Mouse (Mus musculus) erythroid progenitor cell, adult 5-6 weeks (primary cell): ENCODE measurements around the gene Cyp2b10. TPM values are rescaled to one million over a fixed set of nuclear protein-coding genes. Genes with fewer than 3 reads are reported as not detected.
"Not testable (repeated sequence)": the region's sequence is repeated elsewhere in the genome, so short reads cannot be mapped to it uniquely, and the experiment has no call there.

ENCODE experiments used
- ATAC-seq: replicated peaks from 2 replicates; pipeline ENCODE4 v1.8.0; 2016; ENCODE audit warnings: moderate number of reproducible peaks, mild to moderate bottlenecking, moderate TSS enrichment, inconsistent platforms; ENCODE audit not compliant: poor library complexity, low FRiP score, severe bottlenecking
- total RNA-seq, 2 experiments: library from RNA; stranded (forward) in 1 of 2; stranded (reverse) in 1 of 2; fragments of 150-400 nt in 1 of 2; fragments of 186-747, 209-891 nt in 1 of 2; gene quantifications; 2 replicates each; pipeline versions ENCODE4 v1.2.3 to v1.2.4; 2015 to 2017; ENCODE audit warnings: low replicate concordance in 2 of 2

Cyp2b10 gene
- total RNA-seq, 2 experiments from 2014 or later = not detected

DNA sequence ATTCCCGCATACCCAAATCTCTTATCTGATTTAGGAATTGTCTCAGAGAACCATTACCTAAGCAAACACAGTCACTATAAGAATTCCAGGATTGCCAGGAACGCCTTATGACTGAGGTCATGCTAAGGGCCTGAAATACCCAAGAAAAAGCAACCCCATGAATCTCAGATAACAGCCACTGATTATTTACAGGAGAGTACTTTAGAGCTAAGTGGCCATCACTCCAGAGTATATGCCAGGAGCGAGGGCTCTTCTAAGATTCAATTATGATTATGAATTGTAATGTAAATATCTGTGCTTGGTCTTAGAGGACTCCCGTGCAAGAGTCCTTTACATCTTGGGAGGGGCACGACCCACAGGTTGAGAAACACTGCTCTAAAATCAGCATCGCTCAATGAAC is 10.0 kb downstream of the Cyp2b10 start:
- ATAC-seq = no peak

DNA sequence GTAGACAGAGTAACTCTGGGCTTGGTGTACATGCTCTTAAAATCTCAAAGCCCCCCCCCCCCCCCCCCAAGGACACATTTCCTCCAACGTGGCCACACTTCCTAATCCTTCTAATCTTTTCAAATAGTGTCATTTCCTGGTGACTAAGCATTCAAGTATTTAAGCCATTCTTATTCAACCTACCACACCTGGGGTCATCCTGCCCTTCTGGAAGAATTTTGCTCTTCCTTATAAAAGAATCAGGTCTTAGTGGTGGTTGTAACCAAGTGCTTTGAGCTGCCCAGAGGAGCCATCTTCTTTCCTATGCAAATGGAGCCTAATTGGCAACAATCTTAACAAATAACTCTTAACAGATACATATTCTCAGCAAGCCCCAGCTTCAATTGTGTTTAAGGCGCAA is 12.6 kb downstream of the Cyp2b10 start:
- ATAC-seq = no peak

DNA sequence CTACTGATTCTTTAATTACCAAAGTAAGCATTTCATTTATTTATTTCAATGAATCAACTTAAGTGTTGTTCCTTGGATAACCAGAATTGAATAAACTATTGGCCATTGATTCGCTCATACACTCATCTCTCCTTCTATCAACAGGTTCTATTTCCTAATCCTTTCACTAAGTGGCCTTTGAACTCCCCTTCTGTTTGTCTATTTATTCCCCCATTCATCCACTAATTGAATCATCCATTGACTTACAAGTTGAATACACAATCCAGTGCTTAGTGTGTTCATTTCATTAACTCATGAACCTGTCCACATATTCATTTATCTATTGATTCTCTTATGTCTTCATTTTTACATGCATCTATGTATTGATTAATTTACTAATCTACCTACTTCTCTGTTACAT is 18.7 kb downstream of the Cyp2b10 start:
- no peak for ATAC-seq

DNA sequence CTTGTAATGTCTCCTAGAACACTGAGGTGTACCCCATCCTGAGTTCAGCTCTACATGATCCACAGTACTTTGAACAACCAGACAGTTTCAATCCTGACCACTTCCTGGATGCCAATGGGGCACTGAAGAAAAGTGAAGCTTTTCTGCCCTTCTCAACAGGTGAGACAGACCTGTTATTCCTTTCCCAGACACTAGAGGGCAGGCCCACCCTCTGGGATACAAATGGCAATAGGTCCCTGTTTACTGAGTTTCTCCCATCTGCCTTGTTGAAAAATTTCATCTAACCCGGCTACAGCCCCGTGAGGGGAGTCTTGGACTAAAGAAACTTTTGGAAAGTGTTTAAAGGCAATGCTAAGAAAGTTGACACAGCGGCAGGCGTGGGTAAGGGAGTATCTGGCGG is 19.9 kb downstream of the Cyp2b10 start:
- not testable (repeated sequence) for ATAC-seq

DNA sequence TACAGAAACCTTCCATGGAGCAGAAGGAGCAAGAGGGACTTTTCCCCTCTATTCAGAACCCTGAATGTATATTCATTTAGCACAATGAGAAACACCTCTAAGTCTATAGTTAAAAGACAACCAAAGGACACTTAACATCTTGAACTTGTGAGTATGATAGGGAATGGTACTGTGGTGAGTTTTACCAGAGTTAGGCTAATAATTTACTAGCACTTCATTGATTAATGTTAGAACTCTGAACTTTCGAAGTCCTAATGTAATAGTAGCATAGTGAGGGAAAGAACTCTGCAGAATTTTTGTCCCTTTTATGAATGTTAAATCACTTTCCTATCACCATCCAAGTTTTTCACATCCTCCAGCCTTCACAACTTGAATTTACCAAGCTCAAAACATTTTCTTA is 22.0 kb downstream of the Cyp2b10 start:
- ATAC-seq = no peak

DNA sequence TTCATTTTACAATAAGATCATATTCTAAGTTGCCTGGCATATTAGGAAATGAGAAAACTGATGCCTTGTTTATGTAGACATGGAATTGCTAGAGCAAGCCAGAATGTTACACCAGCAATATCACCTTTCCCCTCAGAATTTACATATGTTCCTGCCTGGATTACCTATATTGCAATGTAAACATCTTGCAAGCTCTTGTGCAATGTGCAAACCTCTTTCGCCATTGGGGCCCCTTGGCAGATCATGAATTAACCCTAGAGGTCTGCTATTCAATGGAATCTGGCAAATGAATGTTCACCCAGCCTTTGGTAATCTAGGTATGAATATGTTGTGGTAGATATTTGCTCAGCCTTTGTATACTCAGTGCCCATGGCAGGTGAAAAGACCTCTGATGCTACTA is 47.9 kb downstream of the Cyp2b10 start:
- ATAC-seq = no peak

Other genes with a start within 250 kb of the Cyp2b10 start
- gene Bckdha, start 238.6 kb upstream of the Cyp2b10 start, total RNA-seq (2015; ENCODE audit: low replicate concordance) = 6.7 and 10.5 TPM in 2 replicates
- 3.2 and 11.4 TPM in 2 replicates for gene Bckdha, start 238.6 kb upstream of the Cyp2b10 start, total RNA-seq (2017; ENCODE audit: low replicate concordance)
- gene Exosc5, start 238.5 kb upstream of the Cyp2b10 start, total RNA-seq (2015; ENCODE audit: low replicate concordance) = 16.2 and 23.1 TPM in 2 replicates
- 4.9 and 11.7 TPM in 2 replicates for gene Exosc5, start 238.5 kb upstream of the Cyp2b10 start, total RNA-seq (2017; ENCODE audit: low replicate concordance)
- gene Tmem91, start 222.5 kb upstream of the Cyp2b10 start, total RNA-seq (2015; ENCODE audit: low replicate concordance) = not detected in 2 replicates
- 4.2 TPM in 1 of 2 replicates, not detected in the other for gene Tmem91, start 222.5 kb upstream of the Cyp2b10 start, total RNA-seq (2017; ENCODE audit: low replicate concordance)
- 8.4 and 8.6 TPM in 2 replicates for gene B9d2, start 216.8 kb upstream of the Cyp2b10 start, total RNA-seq (2015; ENCODE audit: low replicate concordance)
- 2.1 and 10.1 TPM in 2 replicates for gene B9d2, start 216.8 kb upstream of the Cyp2b10 start, total RNA-seq (2017; ENCODE audit: low replicate concordance)
- gene Tgfb1, start 210.6 kb upstream of the Cyp2b10 start, total RNA-seq (2015; ENCODE audit: low replicate concordance) = 72.4 and 95.2 TPM in 2 replicates
- 15.0 and 19.8 TPM in 2 replicates for gene Tgfb1, start 210.6 kb upstream of the Cyp2b10 start, total RNA-seq (2017; ENCODE audit: low replicate concordance)
- gene Ccdc97, start 178.5 kb upstream of the Cyp2b10 start, total RNA-seq (2015; ENCODE audit: low replicate concordance) = 28.1 and 29.9 TPM in 2 replicates
- 13.9 and 34.8 TPM in 2 replicates for gene Ccdc97, start 178.5 kb upstream of the Cyp2b10 start, total RNA-seq (2017; ENCODE audit: low replicate concordance)
- gene Hnrnpul1, start 142.9 kb upstream of the Cyp2b10 start, total RNA-seq (2015; ENCODE audit: low replicate concordance) = 186 and 195 TPM in 2 replicates
- 179 and 256 TPM in 2 replicates for gene Hnrnpul1, start 142.9 kb upstream of the Cyp2b10 start, total RNA-seq (2017; ENCODE audit: low replicate concordance)
- 51.9 and 61.6 TPM in 2 replicates for gene Axl, start 108.9 kb upstream of the Cyp2b10 start, total RNA-seq (2015; ENCODE audit: low replicate concordance)
- 27.2 and 58.7 TPM in 2 replicates for gene Axl, start 108.9 kb upstream of the Cyp2b10 start, total RNA-seq (2017; ENCODE audit: low replicate concordance)
- not detected in 2 replicates for gene Cyp2s1, start 80.7 kb upstream of the Cyp2b10 start, total RNA-seq (2015; ENCODE audit: low replicate concordance)
- gene Cyp2s1, start 80.7 kb upstream of the Cyp2b10 start, total RNA-seq (2017; ENCODE audit: low replicate concordance) = not detected in 2 replicates
- gene Cyp2b13, start 163.9 kb downstream of the Cyp2b10 start, total RNA-seq (2015; ENCODE audit: low replicate concordance) = not detected in 2 replicates
- gene Cyp2b13, start 163.9 kb downstream of the Cyp2b10 start, total RNA-seq (2017; ENCODE audit: low replicate concordance) = not detected in 2 replicates